Mouse (Mus musculus) 3134 (cell line): ENCODE results near the gene R3hcc1l.

Experiments
- DNase-seq: peaks from one replicate; pipeline ENCODE4 v3.0.0-alpha.2; 2011; ENCODE audit warnings: low spot score; ENCODE audit not compliant: insufficient read length; ENCODE audit errors: extremely low read depth

Gene R3hcc1l

DNA sequence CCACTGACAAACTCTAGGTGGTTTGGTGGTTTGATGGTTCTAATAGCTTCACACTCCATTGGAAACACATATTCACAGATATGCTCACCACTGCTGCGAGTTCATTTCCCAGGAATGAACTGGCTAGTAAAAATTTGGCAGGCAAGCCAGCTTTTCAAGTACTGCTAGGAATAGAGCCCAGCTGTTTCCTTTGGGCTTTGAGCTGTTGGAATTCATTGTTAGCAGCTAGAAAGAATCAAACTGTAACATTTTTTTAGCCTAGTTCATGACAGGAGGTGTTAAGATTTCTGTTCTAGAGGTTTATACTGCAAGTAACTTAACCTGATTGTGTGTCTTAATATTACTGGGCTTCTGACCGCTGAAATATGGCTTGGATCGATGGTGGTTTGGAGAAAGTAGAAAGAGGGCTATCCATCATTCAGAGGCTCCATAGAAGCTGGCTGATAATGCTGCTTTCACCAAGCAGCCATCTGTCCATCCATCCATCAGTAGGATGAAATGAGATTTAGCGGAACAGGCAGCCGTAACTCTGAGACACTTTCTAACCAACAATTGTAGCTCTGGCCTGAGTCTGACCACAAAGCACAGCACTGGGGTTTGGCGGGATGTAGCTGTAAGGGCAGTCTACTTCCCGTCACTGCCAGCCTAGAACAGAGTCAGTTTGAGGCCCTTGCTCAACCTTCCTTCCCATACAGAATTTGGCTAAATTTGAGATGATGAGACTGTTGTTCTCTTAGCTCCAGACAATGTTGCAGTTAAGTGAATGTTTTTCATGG is 21.0 kb downstream of the R3hcc1l start:
- peak; percentile 22 for DNase-seq

DNA sequence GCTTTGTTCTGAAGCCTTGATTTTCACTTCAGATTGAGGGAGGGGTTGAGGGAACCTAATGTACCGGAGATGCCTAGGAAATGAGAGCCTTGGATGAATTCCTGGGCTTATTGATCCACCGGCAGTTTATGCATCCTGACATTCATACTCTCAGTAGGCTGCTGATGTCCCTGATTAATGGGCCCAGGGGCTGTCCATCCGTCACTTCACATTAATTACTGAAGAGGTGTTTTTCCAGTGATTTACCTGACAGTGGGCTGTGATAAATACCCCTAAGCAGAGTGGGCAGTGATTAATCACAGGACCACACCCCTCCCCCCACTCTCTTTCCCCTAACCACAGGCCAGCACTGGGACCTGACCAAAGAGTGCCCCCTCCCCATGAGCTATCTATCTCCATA is 22.1 kb downstream of the R3hcc1l start:
- no peak for DNase-seq

DNA sequence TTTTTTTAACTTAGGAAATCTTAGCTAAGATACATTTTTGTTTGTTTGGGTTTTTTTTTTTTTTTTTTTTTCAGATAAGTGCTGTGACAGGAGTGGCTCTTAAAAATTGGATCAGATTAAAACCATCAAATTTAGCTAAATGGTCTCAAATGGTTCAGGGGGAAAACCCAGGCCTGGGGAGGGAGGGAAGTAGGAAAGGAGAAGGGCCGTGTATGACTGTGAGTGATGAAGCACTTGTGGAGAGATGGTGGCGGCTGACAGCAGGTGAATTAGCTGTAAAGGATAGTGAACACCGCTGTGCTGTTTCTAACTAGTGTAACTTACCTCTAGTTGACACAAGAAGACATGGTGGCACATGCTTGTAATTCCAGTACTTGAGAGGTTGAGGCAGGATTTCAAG is 40.1 kb downstream of the R3hcc1l start:
- DNase-seq: no peak

DNA sequence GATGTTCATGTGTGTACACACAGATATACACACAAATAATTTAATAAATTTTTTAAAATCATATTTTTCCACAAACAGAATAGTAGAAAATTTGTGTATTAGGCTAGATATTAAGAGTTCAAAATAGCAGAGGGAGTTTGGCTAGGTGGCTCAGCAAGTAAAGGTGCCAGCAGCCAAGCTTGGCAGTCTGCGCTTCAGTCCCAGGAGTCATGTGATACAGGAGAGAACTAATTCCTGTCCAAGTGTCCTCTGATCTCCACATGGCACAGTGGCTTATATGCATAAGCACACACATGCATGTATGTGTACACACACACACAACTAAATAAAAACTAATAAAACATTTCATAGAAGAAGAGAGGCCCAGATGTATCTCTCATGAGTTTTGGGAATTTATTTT is 43.4 kb downstream of the R3hcc1l start:
- no peak for DNase-seq

DNA sequence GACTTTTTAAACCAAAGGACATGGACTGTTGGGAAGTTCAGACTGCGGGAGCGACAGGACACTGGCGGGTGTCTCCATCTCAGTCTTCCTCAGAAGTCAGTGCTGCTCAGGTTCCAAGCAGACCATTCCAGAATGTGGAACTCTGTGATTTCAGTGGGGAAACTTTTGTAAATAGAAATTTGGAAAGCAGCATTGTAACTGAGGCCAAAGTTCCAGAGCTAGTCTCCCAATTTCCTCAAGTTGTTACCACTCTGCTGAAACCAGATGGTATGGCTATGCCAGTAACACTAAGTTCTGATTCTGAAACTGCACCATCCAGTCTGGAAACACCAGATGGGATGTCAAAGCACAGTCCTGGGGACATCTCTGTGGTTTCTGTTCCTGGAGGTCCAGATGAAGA is 44.4 kb downstream of the R3hcc1l start:
- DNase-seq: no peak

- no peak for DNase-seq
These were observed 45.2 kb downstream of the R3hcc1l start for GRCm38 (mm10) chr19:42563726-42564270.

- no peak for DNase-seq
These were observed 47.9 kb downstream of the R3hcc1l start for GRCm38 (mm10) chr19:42566283-42567019.

DNA sequence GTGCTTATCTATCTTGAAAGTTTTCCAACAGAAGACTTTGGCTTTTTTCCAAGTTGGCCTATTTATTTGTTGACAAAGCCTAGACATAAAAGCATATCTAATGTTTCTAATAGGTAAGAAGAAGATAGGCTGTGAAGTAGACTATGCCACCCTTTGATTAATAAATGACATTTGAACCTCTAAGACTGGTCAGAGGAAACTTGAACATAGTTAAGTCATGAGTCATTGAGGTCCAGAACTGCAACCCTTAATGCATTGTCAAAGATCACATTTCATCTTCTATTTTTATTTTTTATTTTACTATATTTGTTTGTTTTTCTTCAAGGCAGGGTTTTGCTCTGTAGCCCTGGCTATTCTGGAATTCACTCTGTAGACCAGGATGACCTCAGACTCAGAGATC is 48.5 kb downstream of the R3hcc1l start:
- peak; percentile 20 for DNase-seq

DNA sequence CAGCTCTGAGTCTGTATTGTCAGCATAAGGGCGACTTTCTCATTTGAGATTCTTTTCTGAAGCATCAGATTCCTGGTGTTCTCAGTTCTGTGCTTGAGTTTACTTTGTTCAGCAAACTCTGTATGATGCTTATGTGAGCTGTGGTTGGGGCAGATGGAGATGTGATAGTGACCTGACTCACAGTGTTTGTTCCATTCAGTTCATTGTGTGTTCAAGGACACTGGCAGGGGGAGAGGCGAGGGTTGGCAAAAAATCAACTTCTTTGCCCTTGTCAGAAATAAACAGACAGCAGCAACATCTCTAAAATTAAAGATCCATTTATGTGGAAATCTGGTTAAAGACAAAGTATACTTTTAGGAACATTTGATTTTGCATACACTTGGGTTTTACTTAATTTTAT is 50.5 kb downstream of the R3hcc1l start:
- no peak for DNase-seq

GRCm38 (mm10) chr19:42571291-42571690 is 52.7 kb downstream of the R3hcc1l start:
- no peak for DNase-seq

DNA sequence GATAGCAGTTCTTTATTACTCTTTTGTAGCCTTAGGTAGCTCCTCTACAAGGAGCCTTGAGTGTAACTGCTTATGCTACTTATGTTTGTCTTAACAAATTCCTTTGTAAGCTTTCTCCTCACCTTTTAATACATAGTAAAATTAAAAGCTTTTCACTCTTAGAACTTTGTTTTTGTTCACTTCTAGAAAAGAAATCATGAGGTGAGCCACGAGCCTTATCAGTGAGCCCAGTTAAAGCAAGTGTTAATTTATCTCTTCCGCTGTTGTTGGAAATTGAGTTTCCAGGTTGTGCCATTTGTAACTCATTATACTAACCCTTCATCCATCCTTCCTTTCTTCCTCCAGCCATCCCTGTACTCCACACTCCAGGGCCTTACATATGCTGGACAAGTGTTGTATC is 56.8 kb downstream of the R3hcc1l start:
- no peak for DNase-seq

- no peak for DNase-seq
These were observed 58.3 kb downstream of the R3hcc1l start for GRCm38 (mm10) chr19:42576856-42577255.

DNA sequence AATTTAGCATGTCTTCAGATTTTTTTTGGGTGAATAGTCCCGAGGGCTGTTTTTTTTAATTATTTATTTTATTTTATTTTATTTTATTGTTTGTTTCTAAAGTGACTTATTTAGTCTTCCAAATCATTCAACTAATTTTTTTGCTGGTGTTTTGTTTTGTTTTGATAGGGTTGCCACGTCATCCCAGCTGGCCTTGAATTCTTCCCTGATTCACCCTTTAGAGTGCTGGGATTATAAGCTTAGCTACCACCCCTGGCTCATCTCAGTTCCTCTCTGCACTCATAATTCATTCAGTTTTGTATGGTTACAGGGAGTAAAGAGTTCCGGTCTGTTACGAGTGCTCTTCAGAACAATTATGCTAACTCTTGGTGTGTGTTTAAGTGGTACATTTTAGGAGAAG is 60.1 kb downstream of the R3hcc1l start:
- DNase-seq: no peak

DNA sequence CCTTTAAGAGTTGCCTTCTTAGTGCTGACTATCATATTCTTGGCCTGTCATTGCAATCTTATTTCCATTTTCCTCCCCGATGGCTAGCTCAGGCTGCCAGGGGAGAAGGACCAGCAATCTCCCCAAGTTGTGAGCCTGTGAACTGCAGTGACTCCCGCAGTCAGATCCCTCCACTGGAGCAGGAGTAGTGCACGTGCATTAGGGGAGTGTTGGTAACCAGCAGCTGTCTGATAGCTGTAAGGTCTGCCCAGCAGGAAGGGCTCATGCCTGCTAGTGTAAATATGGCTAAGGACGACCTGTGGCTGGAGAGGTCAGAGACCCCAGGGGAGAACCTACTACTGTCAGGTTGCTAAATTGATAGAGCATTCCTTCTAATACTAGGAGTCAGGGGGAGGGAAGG is 62.1 kb downstream of the R3hcc1l start:
- no peak for DNase-seq

- no peak for DNase-seq
These were observed 64.3 kb downstream of the R3hcc1l start for GRCm38 (mm10) chr19:42582811-42583370.

- no peak for DNase-seq
These were observed 65.1 kb downstream of the R3hcc1l start for GRCm38 (mm10) chr19:42583677-42584076.

DNA sequence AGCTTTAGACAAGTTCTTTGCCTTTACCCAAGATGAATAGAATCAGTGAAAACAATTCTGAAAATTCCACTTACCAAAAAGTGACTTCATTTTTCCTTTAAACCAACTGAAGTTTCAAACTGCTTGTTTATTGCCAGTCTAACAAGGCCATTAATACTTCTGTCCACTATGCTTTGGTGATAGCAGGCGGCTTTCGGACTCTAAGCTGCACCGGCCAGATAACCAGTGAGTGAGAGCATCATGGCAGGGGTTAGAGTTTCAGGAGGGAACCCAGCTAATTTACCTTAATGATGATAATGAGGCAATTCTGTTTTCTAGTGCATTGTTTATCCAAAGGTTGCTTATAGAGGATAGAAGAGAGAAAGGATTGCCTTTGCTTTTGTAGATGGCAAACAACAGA is 65.6 kb downstream of the R3hcc1l start:
- DNase-seq: no peak

- DNase-seq: no peak
These were observed 69.1 kb downstream of the R3hcc1l start for GRCm38 (mm10) chr19:42587704-42588103.

DNA sequence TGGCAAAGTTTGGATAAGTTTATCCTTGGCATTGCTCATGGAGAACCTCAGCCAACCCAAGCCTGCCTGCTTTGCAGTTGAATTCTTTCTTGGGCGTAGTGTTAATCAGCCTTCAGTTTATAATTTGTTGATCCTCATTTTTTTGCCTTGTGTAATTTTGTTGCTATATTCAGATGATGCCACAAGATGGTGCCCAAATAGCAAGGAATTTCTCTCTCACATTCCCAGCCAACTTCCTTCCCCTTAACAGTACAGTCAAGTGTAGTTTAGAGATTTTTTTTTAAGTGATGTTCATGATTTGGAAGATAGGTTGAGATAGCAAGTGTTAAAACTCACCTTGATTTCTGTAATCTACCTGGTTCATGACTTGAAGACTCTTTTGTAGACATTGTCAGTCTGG is 70.7 kb downstream of the R3hcc1l start:
- no peak for DNase-seq

DNA sequence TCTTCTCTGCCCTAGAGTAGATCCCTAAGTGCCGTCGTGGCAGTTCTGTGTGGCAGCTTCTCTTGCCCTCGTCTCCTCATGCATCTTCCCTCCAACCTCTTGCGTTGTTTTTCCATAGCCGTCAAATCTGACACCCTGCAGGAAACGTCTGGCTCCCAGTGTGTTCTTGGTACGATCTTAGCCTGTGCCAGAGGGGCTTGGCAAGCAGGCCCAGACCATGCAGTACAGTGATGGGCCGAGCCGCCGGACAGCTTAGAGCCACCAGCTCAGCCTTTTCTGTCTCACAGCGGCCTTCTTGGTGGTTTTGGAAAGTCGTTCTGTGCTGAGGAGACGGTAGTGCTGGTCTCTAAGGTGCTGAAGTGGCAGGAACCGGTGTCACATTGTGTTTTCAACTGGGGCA is 73.0 kb downstream of the R3hcc1l start:
- no peak for DNase-seq

DNA sequence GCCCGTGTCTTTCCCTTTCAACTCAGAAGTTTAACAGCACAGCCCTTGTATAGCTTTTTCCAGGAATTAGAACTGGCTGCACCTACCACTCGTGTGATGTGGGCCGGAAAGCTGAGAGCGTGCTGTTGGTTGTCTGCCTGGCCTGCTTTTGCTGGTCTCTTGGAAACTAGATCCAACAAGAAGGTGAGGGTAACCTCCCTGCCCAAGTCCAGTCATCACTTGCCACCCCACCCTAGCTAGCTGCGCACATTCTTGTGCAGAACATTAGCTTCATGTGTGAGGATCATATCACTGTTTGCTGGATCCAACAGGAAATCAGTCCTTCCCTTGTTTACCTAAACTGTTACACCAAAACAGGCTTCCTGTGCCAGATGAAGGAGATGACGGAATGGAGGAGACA is 74.9 kb downstream of the R3hcc1l start:
- no peak for DNase-seq

DNA sequence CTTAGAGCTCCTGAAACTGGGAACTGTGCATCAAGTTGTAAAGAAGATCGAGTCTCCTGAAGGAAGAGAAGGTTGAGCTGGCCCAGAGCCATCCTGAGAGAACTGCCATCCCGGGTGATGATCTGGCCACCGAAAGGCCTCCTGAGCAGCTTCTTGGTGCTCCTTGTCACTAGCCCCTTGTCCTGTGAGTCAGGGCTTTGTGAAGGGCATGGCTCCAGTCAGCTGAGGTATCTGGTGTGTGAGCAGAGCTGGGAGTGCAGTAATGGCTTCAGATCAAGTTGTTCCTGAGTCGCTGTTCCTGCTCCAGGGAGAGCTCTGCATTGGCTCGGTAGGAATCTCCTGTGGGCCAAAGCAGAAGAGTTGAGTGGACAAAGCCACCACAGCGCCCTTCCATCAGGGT is 76.5 kb downstream of the R3hcc1l start:
- no peak for DNase-seq
